Mouse (Mus musculus): ENCODE data around the gene Nt5c2. TPM values are rescaled to one million over a fixed set of nuclear protein-coding genes. Genes with fewer than 3 reads are reported as not detected.

The Nt5c2 gene
- polyA plus RNA-seq, 1 experiment: 11.7 TPM

GRCm38 (mm10) chr19:46835339-46835738 lies 179.6 kb downstream of the Nt5c2 start:
- Histone ChIP-seq H3K4me1 (peaks cover 16% of the 10 kb centered on the region), H3K4me3 (replicated peaks) (no peak overlapping the region), H3K27me3 (replicated peaks) (peaks cover 70% of the 10 kb centered on the region), H3K9me3 (no peaks in the 10 kb centered on the region), H3K36me3 (replicated peaks; ENCODE audit: low read length) (no peaks in the 10 kb centered on the region)
- TF ChIP-seq FLI1 (IDR thresholded peaks at IDR 0.05; ENCODE audit: low read length): no peak
- no peak for TF ChIP-seq GATA1 (IDR thresholded peaks at IDR 0.05; ENCODE audit: borderline replicate concordance, low read length)

GRCm38 (mm10) chr19:46834301-46834700 lies 180.7 kb downstream of the Nt5c2 start:
- Histone ChIP-seq H3K27me3 (replicated peaks) (peaks cover 71% of the 10 kb centered on the region), H3K4me3 (replicated peaks) (no peak overlapping the region), H3K36me3 (replicated peaks; ENCODE audit: low read length) (no peaks in the 10 kb centered on the region), H3K9me3 (no peaks in the 10 kb centered on the region), H3K4me1 (peaks cover 16% of the 10 kb centered on the region)
- TF ChIP-seq GATA1 (IDR thresholded peaks at IDR 0.05; ENCODE audit: borderline replicate concordance, low read length) (no peak), FLI1 (IDR thresholded peaks at IDR 0.05; ENCODE audit: low read length) (no peak)

Other genes starting within 250 kb of the Nt5c2 start
- gene Ina, start 455 bp downstream of the Nt5c2 start, polyA plus RNA-seq (2012; ENCODE audit: insufficient read depth, low replicate concordance): 0.13 TPM in 1 of 2 replicates, not detected in the other
- gene Pcgf6, start 35.8 kb upstream of the Nt5c2 start, polyA plus RNA-seq (2012; ENCODE audit: insufficient read depth, low replicate concordance): 2.9 and 4.6 TPM in 2 replicates
- 4.6 and 7.9 TPM in 2 replicates for gene Taf5, start 52.6 kb upstream of the Nt5c2 start, polyA plus RNA-seq (2012; ENCODE audit: insufficient read depth, low replicate concordance)
- 34.9 TPM in 1 of 2 replicates, not detected in the other for gene Usmg5, start 75.5 kb upstream of the Nt5c2 start, polyA plus RNA-seq (2012; ENCODE audit: insufficient read depth, low replicate concordance)
- 2.3 and 9.4 TPM in 2 replicates for gene Pdcd11, start 75.6 kb upstream of the Nt5c2 start, polyA plus RNA-seq (2012; ENCODE audit: insufficient read depth, low replicate concordance)
- gene Calhm2, start 123.1 kb upstream of the Nt5c2 start, polyA plus RNA-seq (2012; ENCODE audit: insufficient read depth, low replicate concordance): 3.1 and 3.2 TPM in 2 replicates
- gene Calhm1, start 129.1 kb upstream of the Nt5c2 start, polyA plus RNA-seq (2012; ENCODE audit: insufficient read depth, low replicate concordance): not detected in 2 replicates
- gene Calhm3, start 142.6 kb upstream of the Nt5c2 start, polyA plus RNA-seq (2012; ENCODE audit: insufficient read depth, low replicate concordance): not detected in 2 replicates
- gene Neurl1a, start 163.7 kb upstream of the Nt5c2 start, polyA plus RNA-seq (2012; ENCODE audit: insufficient read depth, low replicate concordance): 0.98 TPM in 1 of 2 replicates, not detected in the other